Mouse (Mus musculus): ENCODE measurements at regions not wholly inside any gene's neighbourhood (a gene's known extent, or its start where the extent isn't known, plus 50 kb on each side); places are given as distances from the start of the nearest gene placed in this dataset.
A peak's percentile ranks its signal among the peaks of the same experiment; 100 is the strongest.

GRCm38 (mm10) chr13:71532796-71533351, 430.6 kb downstream of the Irx1 start:
- Histone ChIP-seq H3K36me3 (ENCODE audit: control insufficient read depth, insufficient read depth, low read length) (no peaks in the 10 kb centered on the region), H3K9me3 (ENCODE audit: control insufficient read depth, low read length) (no peaks in the 10 kb centered on the region), H3K27ac (ENCODE audit: low read depth, low read length) (no peak overlapping the region), H3K9ac (replicated peaks; ENCODE audit: low read depth, low read length) (no peak overlapping the region), H3K4me2 (ENCODE audit: low read depth, low read length) (no peak overlapping the region), H3K27me3 (ENCODE audit: control insufficient read depth, insufficient read depth, low read length) (no peaks in the 10 kb centered on the region), H3K4me1 (ENCODE audit: control insufficient read depth, insufficient read depth, low read length) (no peaks in the 10 kb centered on the region), H3K4me3 (ENCODE audit: low read depth, low read length) (no peak overlapping the region)
- ATAC-seq (ENCODE audit: low read depth): no peak
- WGBS: 87% methylated on average over 7 of the region's 7 CpGs

GRCm38 (mm10) chr13:71529397-71530122, 434.0 kb downstream of the Irx1 start:
- Histone ChIP-seq H3K9ac (replicated peaks; ENCODE audit: low read depth, low read length) (no peak overlapping the region), H3K36me3 (ENCODE audit: control insufficient read depth, insufficient read depth, low read length) (no peaks in the 10 kb centered on the region), H3K4me2 (ENCODE audit: low read depth, low read length) (no peak overlapping the region), H3K4me1 (ENCODE audit: control insufficient read depth, insufficient read depth, low read length) (no peaks in the 10 kb centered on the region), H3K27me3 (ENCODE audit: control insufficient read depth, insufficient read depth, low read length) (no peaks in the 10 kb centered on the region), H3K9me3 (ENCODE audit: control insufficient read depth, low read length) (no peaks in the 10 kb centered on the region), H3K4me3 (ENCODE audit: low read depth, low read length) (no peak overlapping the region), H3K27ac (ENCODE audit: low read depth, low read length) (no peak overlapping the region)
- ATAC-seq (ENCODE audit: low read depth): no peak
- WGBS: 35% methylated on average over 14 of the region's 14 CpGs

GRCm38 (mm10) chr13:71517776-71518175, 445.7 kb downstream of the Irx1 start:
- H3K27me3 ChIP-seq (ENCODE audit: control insufficient read depth, insufficient read depth, low read length): no peaks in the 10 kb centered on the region
- H3K36me3 ChIP-seq (ENCODE audit: control insufficient read depth, insufficient read depth, low read length): no peaks in the 10 kb centered on the region
- no peaks in the 10 kb centered on the region for H3K4me1 ChIP-seq (ENCODE audit: control insufficient read depth, insufficient read depth, low read length)
- no peak overlapping the region for H3K9ac ChIP-seq (replicated peaks; ENCODE audit: low read depth, low read length)
- ATAC-seq (ENCODE audit: low read depth): no peak
- 82% methylated on average over 1 of the region's 1 CpGs for WGBS
- no peak overlapping the region for H3K27ac ChIP-seq (ENCODE audit: low read depth, low read length)
- no peaks in the 10 kb centered on the region for H3K9me3 ChIP-seq (ENCODE audit: control insufficient read depth, low read length)
- H3K4me3 ChIP-seq (ENCODE audit: low read depth, low read length): no peak overlapping the region
- no peak overlapping the region for H3K4me2 ChIP-seq (ENCODE audit: low read depth, low read length)

DNA sequence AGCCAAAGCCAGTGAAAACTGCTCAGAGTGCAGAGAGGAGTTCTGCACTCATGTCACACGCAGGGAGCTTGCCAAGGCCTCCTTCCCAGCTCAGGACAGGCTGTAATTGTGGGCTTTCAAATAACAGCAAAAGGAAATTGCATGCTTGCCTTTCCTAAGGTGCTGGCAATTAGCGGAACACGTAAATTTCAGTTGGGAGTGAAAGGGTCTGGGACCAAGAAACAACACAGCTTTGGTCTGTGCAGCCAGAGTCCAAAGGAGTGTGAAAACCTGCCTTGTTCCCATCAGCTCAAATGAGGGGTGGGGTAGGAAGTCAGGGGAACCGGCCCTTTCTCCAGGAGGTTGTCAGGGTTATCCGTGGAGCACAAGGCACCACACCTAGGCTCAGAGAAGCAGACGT, 450.3 kb downstream of the Irx1 start:
- Histone ChIP-seq H3K4me2 (ENCODE audit: low read depth, low read length) (no peak overlapping the region), H3K4me3 (ENCODE audit: low read depth, low read length) (no peak overlapping the region), H3K27ac (ENCODE audit: low read depth, low read length) (no peak overlapping the region), H3K36me3 (ENCODE audit: control insufficient read depth, insufficient read depth, low read length) (no peaks in the 10 kb centered on the region), H3K27me3 (ENCODE audit: control insufficient read depth, insufficient read depth, low read length) (no peaks in the 10 kb centered on the region), H3K9ac (replicated peaks; ENCODE audit: low read depth, low read length) (no peak overlapping the region), H3K9me3 (ENCODE audit: control insufficient read depth, low read length) (no peaks in the 10 kb centered on the region), H3K4me1 (ENCODE audit: control insufficient read depth, insufficient read depth, low read length) (no peaks in the 10 kb centered on the region)
- peak; percentile 60; the same call in 1 of the 2 replicates for ATAC-seq (ENCODE audit: low read depth)
- WGBS: 20% methylated on average over 6 of the region's 6 CpGs

- Histone ChIP-seq H3K9me3 (ENCODE audit: control insufficient read depth, low read length) (no peaks in the 10 kb centered on the region), H3K4me2 (ENCODE audit: low read depth, low read length) (no peak overlapping the region), H3K27ac (ENCODE audit: low read depth, low read length) (no peak overlapping the region), H3K27me3 (ENCODE audit: control insufficient read depth, insufficient read depth, low read length) (no peaks in the 10 kb centered on the region), H3K4me3 (ENCODE audit: low read depth, low read length) (no peak overlapping the region), H3K36me3 (ENCODE audit: control insufficient read depth, insufficient read depth, low read length) (no peaks in the 10 kb centered on the region), H3K9ac (replicated peaks; ENCODE audit: low read depth, low read length) (no peak overlapping the region), H3K4me1 (ENCODE audit: control insufficient read depth, insufficient read depth, low read length) (peaks cover 3% of the 10 kb centered on the region; the same call in 1 of the 2 replicates)
- WGBS: 6% methylated on average over 9 of the region's 9 CpGs
- ATAC-seq (ENCODE audit: low read depth): peak; percentile 89
These were observed 455.5 kb downstream of the Irx1 start for GRCm38 (mm10) chr13:71507956-71508401.

GRCm38 (mm10) chr13:71507421-71507931, 456.0 kb downstream of the Irx1 start:
- ATAC-seq (ENCODE audit: low read depth): peak; percentile 95
- 0 out of 2 replicates have a peak overlapping the region, but pooled peaks have one; percentile 52 for H3K27ac ChIP-seq (ENCODE audit: low read depth, low read length)
- H3K4me1 ChIP-seq (ENCODE audit: control insufficient read depth, insufficient read depth, low read length): peaks cover 3% of the 10 kb centered on the region; the same call in 1 of the 2 replicates
- no peaks in the 10 kb centered on the region for H3K27me3 ChIP-seq (ENCODE audit: control insufficient read depth, insufficient read depth, low read length)
- H3K4me2 ChIP-seq (ENCODE audit: low read depth, low read length): peak overlapping the region; percentile 37
- H3K9me3 ChIP-seq (ENCODE audit: control insufficient read depth, low read length): no peaks in the 10 kb centered on the region
- no peak overlapping the region for H3K9ac ChIP-seq (replicated peaks; ENCODE audit: low read depth, low read length)
- H3K36me3 ChIP-seq (ENCODE audit: control insufficient read depth, insufficient read depth, low read length): no peaks in the 10 kb centered on the region
- H3K4me3 ChIP-seq (ENCODE audit: low read depth, low read length): peak overlapping the region; percentile 12; the same call in 1 of the 2 replicates
- WGBS: 3% methylated on average over 10 of the region's 10 CpGs

DNA sequence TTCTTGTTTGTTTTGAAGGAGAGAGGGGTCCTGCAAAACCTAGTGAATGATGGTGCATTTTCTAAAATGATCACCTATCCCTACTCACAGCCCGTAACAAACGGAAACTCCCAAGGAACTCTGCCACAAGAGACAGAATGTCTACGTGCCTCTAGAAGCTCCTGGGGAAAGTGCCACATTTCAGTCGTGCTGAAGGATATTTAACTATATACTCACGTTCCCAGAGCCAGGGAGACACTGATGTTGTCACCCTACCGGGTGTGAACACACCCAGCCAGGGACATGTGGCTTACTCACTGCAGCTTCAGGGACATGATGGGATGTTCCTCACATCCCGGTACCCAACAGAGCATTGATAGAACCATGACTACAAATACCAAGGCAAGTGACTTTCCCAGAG, 456.7 kb downstream of the Irx1 start:
- Histone ChIP-seq H3K9me3 (ENCODE audit: control insufficient read depth, low read length) (no peaks in the 10 kb centered on the region), H3K9ac (replicated peaks; ENCODE audit: low read depth, low read length) (no peak overlapping the region), H3K4me3 (ENCODE audit: low read depth, low read length) (no peak overlapping the region), H3K4me1 (ENCODE audit: control insufficient read depth, insufficient read depth, low read length) (peaks cover 3% of the 10 kb centered on the region; the same call in 1 of the 2 replicates), H3K36me3 (ENCODE audit: control insufficient read depth, insufficient read depth, low read length) (no peaks in the 10 kb centered on the region), H3K27ac (ENCODE audit: low read depth, low read length) (peak overlapping the region; percentile 52; the same call in 1 of the 2 replicates), H3K27me3 (ENCODE audit: control insufficient read depth, insufficient read depth, low read length) (no peaks in the 10 kb centered on the region), H3K4me2 (ENCODE audit: low read depth, low read length) (peak overlapping the region; percentile 37; the same call in 1 of the 2 replicates)
- ATAC-seq (ENCODE audit: low read depth): no peak
- WGBS: 29% methylated on average over 7 of the region's 7 CpGs

DNA sequence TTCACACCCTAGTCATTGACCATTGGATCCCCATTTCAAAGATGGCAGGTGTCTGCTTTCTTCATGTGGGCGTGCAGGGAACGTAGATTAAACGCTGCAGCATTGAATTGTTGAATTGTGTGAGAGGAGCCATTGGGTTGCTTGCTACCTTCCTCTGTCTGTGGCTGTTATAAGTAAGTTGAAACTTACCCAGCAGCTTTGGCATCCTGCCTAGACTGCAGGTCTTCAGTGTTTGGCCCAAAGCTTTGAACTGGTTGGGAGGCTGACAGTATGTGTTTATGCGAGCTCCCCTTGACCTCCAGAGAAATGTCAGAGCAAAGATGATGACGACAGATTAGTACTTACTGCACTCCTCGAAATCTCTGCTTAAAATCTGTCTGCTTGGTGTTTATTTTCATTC, 473.8 kb downstream of the Irx1 start:
- ATAC-seq (ENCODE audit: low read depth): no peak
- no peak overlapping the region for H3K9ac ChIP-seq (replicated peaks; ENCODE audit: low read depth, low read length)
- H3K4me2 ChIP-seq (ENCODE audit: low read depth, low read length): no peak overlapping the region
- no peak overlapping the region for H3K27ac ChIP-seq (ENCODE audit: low read depth, low read length)
- H3K27me3 ChIP-seq (ENCODE audit: control insufficient read depth, insufficient read depth, low read length): no peaks in the 10 kb centered on the region
- H3K4me1 ChIP-seq (ENCODE audit: control insufficient read depth, insufficient read depth, low read length): no peaks in the 10 kb centered on the region
- H3K4me3 ChIP-seq (ENCODE audit: low read depth, low read length): no peak overlapping the region
- H3K9me3 ChIP-seq (ENCODE audit: control insufficient read depth, low read length): no peaks in the 10 kb centered on the region
- WGBS: 82% methylated on average over 6 of the region's 6 CpGs
- H3K36me3 ChIP-seq (ENCODE audit: control insufficient read depth, insufficient read depth, low read length): no peaks in the 10 kb centered on the region

GRCm38 (mm10) chr13:71481205-71481604, 482.3 kb downstream of the Irx1 start:
- H3K4me3 ChIP-seq (ENCODE audit: low read depth, low read length): no peak overlapping the region
- H3K27ac ChIP-seq (ENCODE audit: low read depth, low read length): no peak overlapping the region
- no peaks in the 10 kb centered on the region for H3K27me3 ChIP-seq (ENCODE audit: control insufficient read depth, insufficient read depth, low read length)
- H3K9me3 ChIP-seq (ENCODE audit: control insufficient read depth, low read length): no peaks in the 10 kb centered on the region
- no peak overlapping the region for H3K9ac ChIP-seq (replicated peaks; ENCODE audit: low read depth, low read length)
- no peak for ATAC-seq (ENCODE audit: low read depth)
- no peaks in the 10 kb centered on the region for H3K36me3 ChIP-seq (ENCODE audit: control insufficient read depth, insufficient read depth, low read length)
- no peaks in the 10 kb centered on the region for H3K4me1 ChIP-seq (ENCODE audit: control insufficient read depth, insufficient read depth, low read length)
- no peak overlapping the region for H3K4me2 ChIP-seq (ENCODE audit: low read depth, low read length)
